Mouse (Mus musculus) kidney, adult 9 months (tissue): ENCODE measurements around the gene Cflar.
A peak's percentile ranks its signal among the peaks of the same experiment; 100 is the strongest.

Experiments used
- DNase-seq: peaks from one replicate; pipeline ENCODE4 v3.0.0; 2022

Gene Cflar

DNA sequence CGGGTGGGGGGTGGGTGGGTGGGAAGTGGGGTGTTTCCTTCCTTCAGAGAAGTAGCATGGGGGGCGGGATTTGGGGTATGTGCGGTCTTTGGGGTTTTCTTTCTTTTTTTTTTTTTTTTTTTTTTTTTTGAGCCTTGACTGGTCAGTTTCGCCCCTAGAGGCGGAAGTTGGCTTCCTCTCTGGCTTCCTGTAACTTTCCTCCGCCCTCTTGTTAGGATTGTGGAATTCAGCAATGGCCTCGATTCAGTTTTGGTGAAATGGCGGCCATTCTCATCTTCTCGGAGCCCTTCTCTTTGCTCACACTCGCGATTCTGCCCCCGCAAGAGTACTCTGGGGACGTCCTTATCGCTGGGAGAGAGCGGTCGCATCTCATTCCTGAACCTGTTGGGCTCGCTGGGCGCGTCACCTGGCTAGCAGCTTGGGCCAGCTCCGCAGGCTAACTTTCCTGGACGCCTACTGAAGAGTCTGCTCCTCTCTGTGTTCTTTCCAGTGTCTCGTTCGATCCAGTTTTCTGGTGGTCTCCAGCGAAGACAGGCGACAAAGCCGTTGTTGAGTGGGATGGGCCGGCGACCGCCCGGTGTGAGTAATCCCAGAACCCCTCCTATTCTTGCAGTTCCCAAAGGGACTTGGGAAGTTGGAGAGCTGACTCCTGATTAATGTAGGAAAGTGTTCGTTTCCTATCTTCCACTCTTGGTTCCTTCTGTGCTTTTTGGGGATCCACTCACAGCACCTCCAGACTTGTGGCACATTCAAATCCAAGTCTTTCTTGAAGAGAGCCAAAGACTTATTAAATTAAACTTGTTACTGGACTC, 2.0 kb downstream of the Cflar start:
- peak; percentile 85 for DNase-seq

DNA sequence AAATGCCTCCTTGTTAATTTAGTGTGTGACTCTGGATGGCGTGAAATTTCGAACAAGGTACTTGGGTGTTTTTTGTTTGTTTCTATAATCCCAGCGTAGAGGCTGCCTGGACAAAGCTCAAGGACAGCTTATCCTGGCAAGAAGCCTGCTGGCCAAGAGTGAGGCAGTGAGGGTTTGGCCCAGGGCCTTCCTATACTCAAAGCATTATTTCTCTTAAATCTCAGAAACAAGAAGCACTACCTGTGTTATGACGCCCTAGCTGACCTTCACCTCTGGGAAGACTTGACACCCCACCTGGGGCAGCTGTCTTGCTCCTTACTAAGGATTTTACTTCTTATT, 2.6 kb downstream of the Cflar start:
- DNase-seq: peak; percentile 85

DNA sequence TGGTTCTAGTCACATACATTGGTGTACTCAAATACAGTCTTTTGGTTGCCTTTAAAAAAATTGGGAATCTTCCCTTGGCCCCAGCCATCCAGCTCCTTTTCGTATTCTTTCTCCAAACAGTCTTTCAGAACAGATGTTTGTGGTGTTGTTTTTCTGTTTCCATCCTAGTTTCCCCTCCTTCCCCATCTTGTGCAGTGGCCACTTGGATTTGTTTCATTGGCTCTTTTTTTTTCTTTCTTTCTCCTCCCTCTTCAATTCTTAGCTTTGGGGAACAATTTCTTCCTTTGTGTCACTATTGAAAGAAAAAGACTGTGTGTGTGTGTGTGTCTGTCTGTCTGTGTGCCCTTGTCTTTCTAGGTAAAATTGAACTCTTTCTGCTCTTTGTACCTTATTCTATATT, 3.1 kb downstream of the Cflar start:
- no peak for DNase-seq

DNA sequence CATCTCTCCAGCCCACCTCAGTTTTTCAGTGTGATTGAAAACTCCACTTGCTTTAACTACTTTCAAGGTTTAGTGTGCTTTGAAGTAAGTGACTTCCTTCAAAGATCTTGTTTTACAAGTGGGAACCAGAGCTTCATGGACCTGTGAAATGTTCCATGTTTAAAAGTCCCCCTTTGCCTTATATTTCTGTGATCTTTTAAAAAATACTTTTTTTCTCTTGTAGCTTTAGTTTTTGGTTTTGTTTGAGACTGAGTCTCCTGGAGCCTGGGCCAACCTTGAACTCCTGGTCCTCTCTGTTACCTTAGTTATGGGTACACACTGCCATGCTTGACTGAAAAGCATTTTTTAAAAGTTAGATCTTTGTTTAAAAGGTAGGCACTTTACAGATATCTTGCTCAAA, 4.2 kb downstream of the Cflar start:
- no peak for DNase-seq

DNA sequence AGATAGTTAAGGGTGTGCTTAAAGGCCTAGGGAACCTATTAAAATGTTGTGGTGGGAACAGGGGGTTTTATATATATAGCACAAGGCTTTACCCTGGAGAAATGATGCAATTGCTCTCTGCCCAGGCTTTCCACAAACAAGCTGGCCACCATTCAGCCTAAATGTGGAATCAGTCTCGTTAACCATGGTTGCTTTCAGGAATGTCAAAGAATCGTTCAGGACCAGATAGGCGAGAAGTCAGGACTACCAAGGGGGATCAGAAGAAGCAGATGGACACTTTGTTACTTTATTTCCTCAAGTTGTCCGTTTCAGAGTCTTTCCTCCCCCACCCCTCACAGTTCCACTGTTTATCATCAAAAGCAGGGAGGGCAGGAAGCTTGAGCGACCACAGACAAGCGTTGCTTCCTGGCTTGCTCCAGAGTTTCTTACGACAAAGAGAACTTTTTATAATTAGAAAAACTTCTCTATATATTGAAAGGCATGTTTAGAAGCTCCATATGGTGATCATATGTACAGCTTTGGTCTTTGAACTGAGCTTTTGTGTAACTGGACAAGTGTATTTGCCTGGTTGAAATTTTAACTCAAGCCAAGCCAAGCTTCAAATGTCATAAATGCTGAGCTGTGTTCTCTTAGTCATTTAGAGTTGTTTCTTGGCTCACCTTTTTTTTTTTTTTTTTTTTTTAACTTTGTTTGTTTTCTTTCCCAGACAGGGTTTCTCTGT, 5.0 kb downstream of the Cflar start:
- DNase-seq: no peak

DNA sequence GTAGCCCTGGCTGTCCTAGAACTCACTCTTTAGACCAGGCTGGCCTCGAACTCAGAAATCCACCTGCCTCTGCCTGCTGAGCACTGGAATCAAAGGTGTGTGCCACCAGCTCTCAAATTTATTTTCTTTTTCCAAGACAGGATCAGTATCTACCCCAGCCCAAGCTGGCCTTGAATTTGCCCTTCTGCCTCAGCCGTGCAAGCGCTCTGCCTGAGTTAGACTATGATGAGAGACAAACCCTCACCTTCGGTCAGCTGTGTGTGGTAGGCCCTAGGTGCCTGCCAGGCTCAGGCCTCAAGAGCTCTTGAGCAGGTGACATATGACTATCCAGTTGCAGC, 5.5 kb downstream of the Cflar start:
- DNase-seq: no peak

DNA sequence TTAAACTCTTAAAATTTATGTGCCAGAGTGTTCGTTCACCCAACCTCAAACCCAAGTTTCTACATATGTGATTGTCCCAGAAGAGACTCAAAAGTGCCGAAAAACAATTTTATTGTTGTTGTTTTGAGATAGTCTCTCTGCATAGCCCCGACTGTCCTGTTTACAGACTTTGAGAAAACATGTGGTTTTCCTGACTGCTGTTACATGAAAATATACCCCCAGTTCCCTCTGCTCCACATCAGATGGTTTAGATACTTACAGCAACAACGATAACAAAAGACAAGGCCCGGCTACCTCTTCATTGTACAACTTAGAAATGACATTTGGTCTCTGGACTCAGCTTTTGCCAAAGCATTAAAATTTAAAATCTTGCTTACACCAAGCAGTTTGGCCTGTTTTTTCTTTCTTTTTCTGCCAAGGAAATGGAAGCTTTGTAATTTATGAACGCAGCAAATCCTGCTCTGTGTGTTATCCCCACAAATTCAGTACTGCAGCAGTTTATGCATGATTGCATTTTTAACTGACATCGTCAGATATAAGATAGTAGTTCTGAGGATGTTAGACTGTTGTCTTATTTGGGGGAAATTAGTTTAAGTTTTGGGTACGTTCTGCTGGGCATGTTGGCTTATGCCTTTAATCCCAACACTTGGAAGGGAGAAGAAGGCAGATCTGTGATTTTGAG, 6.4 kb downstream of the Cflar start:
- DNase-seq: no peak

DNA sequence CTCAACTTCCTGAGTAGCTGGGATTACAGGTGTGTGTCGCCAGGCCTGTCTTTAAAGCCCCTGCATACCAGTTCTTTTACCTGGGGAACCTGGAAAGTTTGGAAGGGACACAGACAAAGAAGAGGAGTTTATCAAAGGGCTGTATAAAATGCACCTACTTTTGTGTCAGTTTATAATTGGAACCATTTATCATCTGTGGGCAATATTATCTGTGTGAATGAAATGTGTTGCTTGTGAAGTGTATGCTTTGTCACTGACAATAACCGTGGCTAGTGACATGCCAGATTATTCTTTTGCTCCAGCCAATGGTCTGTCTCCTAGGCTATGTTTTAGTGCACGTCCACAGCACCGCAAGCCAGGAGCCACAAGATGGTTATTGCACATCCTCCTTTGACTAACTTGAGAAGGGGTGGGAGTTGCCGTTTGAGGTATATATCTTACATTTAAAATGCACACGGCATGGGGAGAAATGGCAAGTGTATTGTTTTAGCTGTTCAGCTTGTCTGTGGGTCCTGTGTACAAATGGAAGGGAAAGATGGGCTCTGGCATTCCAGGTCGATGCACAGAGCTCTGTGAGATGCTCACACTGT, 8.1 kb downstream of the Cflar start:
- no peak for DNase-seq

DNA sequence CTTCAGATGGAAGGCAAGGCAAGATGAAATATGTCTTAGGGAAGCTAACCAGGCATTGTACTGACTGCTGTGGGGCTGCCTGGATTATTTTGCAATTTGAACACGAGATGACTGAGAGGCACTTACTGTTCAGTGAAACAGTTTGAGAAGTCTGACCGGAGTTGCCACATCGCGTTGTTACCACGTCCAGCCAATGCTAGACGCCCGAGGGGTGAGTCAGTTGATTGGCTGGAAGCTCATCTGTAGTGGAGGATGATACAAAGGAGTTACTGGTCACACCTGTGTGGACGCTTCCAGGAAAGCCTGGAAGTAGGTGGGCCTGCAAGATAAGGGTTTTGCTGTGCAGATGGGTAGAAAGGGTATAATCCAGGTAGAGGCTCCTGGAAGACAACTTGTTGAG, 8.8 kb downstream of the Cflar start:
- DNase-seq: no peak

DNA sequence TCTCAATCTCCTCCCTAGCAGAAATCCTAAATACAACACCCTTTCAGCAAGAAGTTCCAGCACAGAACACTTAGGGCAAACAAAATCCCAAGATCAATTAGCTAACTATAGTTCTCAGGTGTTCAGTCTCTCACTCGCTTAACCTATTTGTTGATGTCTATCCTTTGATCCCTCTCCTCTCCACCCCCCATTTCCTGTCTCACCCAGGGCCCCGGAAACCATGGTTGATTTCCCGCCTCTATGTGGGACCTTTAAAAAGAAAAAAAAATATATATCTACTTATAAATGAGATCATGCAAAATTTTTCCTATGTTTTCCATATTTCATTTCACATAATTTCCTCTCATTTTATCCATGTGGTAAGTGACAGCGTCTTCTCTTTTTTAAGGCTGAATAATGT, 9.7 kb downstream of the Cflar start:
- DNase-seq: peak; percentile 6

DNA sequence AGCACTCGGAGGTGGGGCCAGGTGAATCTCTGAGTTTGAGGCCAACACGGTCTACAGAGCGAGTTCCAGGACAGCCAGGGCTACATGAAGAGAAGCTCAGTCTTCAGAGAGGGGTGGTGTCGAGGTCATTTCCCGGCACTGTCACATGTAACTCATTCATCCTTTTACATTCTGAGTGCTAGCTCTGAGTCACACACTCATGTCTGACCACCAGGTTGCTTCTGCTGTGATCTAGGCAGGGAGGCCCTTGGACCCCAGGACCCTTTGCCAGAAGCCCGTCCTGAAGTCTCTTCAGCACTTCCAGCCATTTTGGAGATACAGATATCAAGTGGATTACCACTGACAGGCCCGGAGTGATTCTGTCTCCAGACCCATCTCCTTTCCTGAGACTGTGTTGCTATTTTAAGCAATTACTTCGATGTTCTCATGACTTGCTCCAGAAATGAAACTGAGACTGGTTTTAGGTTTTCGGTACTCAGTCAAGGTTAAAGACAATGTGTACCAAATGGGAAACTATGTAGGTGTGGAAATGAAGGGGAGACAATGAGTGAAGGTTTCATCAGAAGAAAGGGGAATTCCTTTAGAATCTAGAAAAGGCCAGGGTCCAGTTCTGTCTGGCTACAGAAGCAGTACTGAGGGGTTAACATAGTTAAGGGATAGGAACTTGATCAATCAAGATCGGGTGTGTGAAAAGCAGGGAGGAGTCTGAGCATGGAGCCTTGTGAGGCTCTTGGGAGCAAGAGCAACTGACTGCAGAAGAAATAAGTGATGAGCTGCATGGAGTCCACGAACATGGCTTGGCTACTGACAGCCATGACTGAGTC, 11.0 kb downstream of the Cflar start:
- DNase-seq: peak; percentile 24

DNA sequence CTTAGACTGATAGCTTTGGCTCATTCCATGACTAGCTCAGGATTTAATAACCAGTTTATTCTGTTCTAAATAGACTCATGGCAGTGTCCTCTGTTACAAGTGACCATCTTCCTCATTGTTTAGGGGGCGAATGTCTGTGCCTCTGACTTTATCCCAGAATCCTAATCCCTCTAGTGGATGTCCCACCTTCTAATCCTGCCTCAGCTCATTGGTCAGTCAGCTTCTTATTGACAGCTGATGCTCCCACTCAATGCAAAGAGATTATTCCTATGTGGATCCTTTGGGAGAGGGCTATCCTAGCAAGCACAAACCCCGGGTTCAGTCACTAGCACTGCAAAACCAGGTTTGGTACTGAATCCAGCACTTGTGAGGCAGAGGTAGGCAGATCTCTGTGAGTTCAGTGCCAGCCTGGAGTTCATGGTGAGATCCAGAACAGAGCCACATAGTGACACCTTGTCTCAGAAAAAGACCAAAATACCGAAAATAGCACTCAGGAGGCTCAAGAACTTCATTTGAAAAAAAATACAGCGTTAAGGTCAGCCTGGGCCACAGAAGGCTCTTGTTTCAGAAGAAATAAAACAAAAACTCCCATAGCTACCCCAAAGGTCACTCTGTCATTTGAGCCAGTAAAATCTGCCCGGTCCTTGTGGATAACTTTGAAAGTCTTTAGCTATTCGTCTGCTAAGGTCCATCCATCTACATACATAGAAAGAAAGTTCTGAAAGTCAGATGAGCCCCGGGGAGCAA, 11.9 kb downstream of the Cflar start:
- DNase-seq: peak; percentile 24

DNA sequence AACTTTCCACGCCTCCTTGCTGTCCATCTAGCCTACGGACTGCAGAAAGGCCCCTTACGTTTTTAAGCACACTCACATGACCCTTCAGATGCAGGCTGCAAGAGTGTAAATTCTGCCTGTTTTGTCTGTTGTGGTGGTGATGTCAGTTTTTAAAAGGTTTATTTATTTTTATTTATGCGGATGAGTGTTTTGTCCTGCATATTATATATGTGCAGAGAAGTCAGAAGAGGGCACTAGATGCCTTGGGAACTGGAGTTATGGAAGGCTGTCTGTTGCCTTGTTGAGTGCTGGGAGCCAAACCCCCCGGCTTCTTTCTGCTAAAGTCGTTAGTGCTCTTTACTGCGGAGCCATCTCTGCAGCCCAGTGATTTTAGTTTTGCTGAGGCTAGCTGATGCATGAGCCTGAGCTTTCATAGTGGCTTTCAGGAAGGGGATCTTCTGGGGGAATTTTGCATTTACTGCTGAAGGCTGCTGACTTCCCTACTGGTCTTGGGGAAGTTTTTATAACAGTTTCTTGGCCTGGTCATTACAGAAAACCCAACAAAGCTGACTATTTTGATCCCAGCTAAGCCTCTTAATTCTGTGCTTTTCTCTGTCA, 12.6 kb downstream of the Cflar start:
- no peak for DNase-seq

DNA sequence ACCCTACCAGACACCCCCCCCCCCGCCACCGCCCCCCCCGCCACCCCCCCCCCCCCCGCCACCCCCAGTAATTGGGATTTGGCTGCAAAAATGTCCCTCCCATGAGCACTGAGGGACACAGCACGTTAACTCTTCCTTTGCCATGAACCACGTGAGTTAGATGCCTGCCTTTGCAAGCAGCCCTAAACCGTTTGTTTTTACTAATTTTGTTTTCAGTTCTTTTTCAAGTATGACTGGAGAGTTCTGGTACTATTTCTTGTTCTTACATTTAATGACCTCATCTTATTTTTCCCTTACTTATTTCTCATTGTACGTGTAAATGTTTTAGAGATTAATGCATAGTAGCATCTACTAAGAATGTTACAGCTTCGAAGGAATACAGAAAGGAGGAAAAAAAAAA, 13.2 kb downstream of the Cflar start:
- DNase-seq: no peak

DNA sequence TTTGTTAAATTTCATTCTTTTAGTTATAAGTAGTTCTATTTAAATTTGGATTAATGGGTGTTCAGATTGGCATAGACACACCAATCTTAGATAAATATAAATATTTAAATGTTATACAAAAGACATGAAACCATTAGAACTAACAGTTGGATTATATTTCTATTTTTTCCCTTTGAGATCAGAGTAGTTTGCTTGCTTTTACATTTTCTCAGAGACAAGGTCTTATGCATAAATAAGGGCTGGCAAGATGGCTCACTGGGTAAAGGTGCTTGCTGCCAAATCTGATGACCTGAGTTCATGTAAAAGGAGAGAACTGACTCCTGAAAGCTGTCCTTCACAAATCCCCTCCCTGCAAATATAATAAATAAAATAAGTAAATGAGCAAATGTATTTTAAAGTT, 13.8 kb downstream of the Cflar start:
- DNase-seq: no peak

DNA sequence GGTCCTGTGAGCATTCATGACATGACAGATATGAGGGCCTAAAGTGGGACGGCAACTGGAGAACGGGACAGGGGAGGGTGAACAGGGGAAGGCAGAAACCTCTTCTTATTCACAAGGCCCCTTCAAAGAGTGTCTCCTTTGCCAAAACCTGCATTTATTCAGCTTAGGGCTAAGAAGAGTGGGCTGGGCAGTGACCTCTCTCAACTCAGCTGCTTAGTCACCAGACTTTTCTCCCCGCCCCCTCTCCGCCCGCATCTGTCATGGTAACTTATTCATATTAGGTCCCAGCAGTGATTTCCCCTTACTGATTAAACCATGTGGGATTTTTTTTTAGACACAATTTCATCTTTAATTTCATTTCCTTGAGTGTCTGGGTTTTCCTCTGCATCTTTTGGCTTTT, 14.5 kb downstream of the Cflar start:
- peak; percentile 83 for DNase-seq

DNA sequence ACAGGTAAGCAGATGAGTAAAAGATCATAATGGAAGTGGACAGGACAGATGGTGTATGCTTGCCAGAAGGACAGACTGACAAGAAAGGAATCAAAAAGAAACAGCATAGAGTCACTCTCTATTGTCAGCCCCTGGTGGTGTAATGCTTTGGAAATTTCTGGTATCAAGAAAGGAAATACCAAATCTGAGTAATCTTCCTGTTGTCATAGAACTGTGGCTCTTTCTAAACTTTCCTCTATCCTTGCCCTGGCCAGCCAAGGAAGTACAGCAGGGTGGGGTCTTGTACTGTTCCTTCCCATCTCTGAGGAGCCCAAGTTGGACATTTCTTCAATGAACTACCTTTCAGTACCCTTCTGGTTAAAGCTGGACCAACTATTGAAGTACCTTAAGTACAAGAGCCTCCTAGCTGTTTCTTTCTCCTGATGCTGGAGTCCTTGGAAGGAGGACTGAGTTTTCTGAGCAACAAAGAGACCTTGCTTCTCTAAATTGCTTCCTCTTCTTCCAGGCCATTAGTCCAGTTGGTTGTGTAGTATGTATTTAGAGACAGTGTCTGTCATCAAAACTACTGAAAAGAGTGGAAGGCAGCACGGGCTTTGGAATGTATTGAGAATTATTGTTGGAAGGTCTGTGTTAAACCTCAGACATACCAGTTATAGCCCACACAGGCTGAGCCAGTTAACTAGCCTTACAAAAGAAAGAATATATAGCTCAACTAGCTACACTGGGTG, 15.9 kb downstream of the Cflar start:
- peak; percentile 69 for DNase-seq

DNA sequence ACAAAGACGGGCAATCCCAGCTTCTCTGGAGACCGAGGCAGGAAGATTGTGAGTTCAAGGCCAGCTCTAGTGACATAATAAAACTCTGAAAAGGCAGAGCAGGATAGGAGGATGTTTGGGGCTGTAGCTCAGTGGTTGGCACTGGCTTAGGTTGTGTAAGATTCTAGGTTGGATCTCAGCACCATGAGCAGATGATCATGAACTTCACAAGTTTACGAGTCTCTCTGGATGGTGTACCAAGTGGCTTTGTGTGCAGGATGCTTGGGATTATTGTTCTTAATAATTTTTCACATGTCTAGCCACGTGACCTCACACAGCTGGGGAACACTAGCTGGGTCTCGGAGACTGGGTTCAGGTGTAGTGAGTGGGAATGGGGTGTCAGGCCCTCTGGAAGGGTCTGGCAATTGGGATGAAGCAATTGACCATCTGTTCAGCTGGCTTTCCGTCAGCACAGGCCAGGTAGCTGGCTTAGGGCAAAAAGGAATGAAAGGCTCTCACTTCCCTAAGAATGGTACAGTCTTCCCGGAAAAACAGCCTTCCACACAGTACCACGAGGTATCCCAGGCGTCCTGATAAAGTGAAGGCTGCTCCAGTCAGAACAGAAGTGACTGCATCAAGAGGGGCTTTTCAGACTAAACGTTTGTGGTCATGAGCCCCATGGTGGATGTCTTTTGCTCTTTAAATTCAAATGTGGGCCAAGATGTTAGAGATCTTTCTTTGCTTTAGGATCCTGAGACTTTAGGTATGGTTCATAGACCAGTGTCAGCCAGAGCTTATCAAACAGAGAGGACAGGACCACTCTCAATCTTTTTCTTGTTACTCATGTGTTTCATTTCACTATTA, 16.7 kb downstream of the Cflar start:
- DNase-seq: no peak

DNA sequence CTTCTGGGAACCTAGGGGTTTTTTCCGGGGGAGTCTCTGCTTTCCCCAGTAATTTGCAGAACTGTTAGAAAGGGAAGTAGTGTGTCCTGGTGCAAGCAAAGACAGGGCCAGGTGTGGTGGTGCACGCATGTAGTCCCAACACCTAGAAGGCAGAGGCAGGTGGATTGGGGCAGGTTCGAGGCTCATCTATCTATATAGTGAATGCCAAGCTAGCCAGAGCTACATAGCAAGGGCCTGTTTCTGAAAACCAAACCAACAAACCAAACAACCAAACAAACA, 17.2 kb downstream of the Cflar start:
- DNase-seq: no peak

DNA sequence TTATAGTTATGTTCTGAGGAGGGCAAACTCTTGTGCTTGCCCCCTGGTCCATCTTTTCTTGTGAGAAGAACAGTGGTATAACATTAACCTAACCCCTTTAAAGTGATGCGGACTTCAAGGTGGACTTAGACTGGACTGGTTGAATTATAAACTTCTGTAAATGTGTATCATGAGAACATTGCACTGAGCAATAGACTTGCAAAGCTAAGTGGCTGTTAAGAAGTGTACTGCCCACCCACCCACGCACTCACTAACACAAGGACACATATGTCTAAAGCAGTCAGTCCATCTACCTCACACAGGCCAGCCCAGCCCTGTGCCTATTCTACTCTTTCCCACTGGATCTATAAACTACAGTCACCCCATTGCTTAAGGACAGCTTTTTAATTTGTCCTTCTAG, 22.3 kb downstream of the Cflar start:
- peak; percentile 89 for DNase-seq
